Mouse (Mus musculus) heart, postnatal 4 days (tissue): ENCODE data around the gene Gm17521. TPM values are rescaled to one million over a fixed set of nuclear protein-coding genes. Genes with fewer than 3 reads are reported as not detected.
"Not testable (repeated sequence)": the region's sequence is repeated elsewhere in the genome, so short reads cannot be mapped to it uniquely, and the experiment has no call there.

Experiments used
- DNase-seq: peaks from one replicate; pipeline ENCODE4 v3.0.0; 2021
- total RNA-seq, 2 experiments: library from RNA; stranded (reverse); gene quantifications; 2 replicates each; pipeline ENCODE4 v1.2.3; 2021

Gene Gm17521
- not detected for total RNA-seq

GRCm38 (mm10) chrX:123029569-123029968 is at the start of gene Gm17521:
Gm17521 (minus strand) TSS chrX:123029669.
- DNase-seq = not testable (repeated sequence)

GRCm38 (mm10) chrX:123043956-123044355 is 14.5 kb upstream of the Gm17521 start:
- DNase-seq = no peak

GRCm38 (mm10) chrX:123043516-123043915 is 14.0 kb upstream of the Gm17521 start:
- DNase-seq = no peak

Other genes starting within 250 kb of the Gm17521 start
- 10 to 100 TPM in 1 of 2 experiments, 1 to 10 TPM in 1; 6.7 to 11.4 TPM for gene Cldn34c1, start 73.8 kb upstream of the Gm17521 start, total RNA-seq
- gene Srsx, start 192.8 kb upstream of the Gm17521 start, total RNA-seq = not detected
- gene Gm17577, start 217.2 kb upstream of the Gm17521 start, total RNA-seq = not detected